Mouse (Mus musculus) urinary bladder, postnatal 25 days (tissue): Measurements from ENCODE around the gene Sumf2.

Source experiments
- DNase-seq: peaks from one replicate; pipeline ENCODE4 v3.0.0; 2022; ENCODE audit warnings: low spot score

The Sumf2 gene

DNA sequence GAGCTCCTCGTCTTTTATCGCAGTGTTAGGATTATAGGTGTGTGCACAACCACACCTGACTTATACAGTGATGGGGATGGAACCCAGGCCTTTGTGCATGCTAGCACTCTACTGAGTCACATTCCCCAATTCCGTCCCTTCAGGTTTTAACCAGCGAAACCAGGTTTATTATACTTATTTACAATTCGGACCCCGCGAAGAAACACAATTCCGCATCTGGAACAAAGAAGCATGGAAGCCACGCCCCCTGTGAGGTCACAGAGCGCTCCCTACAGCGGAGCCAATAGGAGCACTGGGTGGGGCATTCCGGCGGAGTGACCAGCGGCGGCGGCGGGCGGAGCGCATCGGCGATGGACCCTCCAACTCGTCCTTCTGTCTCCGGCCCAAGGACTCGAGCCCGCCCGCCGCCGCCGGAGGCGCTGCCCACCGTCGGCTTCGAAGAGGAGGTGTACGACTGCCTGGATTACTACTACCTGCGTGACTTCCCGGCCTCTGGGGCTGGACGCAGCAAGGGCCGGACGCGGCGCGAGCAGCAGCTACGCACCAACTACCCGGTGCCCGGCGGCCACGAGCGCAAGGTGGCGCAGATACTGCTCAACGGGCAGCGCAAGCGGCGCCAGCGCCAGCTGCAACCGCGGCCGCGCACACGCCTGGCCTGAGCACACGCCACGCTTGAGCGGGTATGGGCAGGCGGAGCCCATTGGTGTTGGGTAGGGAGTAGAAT lies 61.6 kb downstream of the Sumf2 start, which contains the start of gene Nupr1l:
Nupr1l (plus strand) TSS at position 299 of the 724 bp plus-strand sequence.
- DNase-seq, result peak; percentile 87

GRCm38 (mm10) chr5:129909147-129909546 lies 62.4 kb downstream of the Sumf2 start:
- no peak for DNase-seq

DNA sequence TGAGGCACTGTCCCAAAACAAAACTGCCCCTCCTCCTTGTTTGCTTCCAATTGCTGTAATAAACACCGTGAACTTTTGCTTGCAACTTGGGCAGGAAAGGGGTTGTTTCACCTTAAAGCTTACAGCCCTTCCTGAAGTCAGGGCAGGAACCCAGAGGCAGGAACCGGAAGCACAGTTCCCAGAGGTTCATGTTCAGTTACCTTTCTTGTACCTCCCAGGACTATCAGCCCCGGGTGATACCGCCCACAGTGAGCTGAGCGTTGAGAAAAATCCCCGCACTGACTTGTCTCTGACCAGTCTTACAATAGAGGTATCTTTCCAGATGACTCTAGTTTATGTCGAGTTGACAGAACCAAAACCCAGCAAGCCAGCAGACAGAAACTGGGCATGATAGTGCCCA lies 62.8 kb downstream of the Sumf2 start:
- DNase-seq, result no peak
